Mouse (Mus musculus): ENCODE results near the gene Pde9a.

The Pde9a gene

DNA sequence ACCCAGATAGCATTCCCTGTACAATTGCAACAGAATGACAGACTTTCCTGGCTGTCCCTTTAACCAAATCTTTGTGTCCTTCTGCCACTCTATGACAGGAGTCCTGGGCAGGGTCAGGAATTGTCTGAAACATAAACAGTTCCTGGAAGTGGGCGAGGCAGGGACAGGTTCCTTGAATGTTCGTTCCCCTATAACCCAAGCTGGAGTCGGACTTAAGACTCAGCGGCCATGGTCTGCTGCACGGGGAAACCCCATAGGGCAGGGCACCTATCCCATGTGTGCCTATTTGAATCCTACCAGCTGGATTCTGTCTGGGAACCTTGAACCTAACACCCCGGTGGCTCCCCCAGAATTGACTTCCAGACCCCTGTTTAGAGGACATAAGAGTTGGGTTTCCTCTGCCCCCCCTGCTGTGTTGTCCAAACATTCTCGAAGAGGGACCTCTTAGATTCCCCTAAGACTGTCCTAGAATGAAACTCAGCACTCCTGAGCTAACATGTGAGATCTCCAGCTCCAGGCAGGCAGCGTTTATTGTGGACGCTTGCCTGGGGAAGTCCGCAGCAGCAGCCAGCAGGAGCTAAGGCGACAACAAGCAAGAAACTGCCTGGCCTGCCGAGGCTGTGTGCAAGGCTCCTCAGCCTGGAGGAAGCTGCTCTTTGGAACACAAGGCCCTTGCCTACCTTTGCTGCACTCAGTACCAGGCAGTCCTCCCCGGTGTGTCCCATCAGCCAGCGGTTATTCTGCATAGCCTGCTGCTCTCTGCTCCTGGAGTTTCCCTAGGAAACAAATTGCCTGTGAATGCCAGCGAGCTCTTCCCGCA, 48.2 kb downstream of the Pde9a start:
- no peak for DNase-seq

DNA sequence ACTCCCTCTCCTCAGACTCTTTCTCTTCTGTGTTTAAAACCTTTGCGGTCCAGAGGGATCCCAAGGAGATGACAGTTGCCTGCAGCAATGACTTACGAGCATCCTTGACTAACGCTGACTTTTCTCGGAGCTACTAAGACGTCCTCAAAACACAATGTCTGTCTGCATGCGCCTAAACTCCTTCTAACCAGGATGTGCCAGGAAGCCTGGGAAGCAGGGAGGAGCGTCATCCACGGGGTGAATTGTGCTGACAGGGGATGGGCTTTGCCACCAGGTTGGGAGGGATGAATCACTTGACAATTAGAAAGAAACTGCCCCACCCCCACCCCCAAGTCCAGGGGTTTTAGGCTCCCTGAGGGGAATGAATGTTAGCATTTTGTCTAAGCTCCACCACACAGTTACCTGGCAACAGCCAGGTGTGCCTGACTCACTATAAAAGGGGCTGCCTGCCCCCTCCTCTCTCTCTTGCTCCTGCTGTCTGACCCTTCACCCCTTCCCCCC, 48.9 kb downstream of the Pde9a start:
- no peak for DNase-seq

DNA sequence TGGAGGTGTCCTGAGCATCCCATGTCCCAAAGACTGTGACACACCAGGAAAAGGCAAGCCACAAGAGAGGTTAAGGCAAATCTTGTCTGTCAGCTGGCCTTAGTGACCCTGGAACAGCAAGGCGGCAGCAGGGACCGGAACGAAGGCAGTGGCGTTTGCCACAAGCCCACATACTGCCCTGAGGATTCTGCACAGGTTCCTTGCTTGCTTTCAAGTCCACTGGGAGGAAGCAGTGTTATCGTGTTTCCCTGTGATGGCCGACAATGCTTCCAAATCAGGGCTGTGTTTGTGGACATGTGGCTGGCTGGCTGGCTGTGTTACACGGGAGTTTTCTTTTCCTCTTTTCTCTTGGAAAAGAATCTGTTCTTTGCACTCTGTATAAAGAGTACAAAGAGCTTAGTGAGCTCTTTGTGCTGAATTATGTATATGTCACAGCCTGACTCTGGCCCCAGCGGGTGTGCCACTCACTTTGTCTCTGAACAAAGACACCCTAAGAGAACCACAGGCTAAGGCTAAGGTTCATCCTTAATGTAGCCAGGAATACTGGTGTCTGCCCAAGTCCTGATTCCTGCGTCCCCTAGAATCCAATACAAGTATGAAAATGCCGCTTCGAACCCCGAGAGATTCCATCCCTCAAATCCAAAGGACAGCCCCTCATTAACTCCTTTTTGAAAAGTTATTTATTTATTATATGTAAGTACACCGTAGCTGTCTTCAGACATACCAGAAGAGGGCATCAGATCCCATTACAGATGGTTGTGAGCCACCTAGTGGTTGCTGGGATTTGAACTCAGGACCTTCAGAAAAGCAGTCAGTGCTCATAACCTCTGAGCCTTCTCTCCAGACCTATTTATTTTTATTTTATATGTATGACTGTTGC, 50.2 kb downstream of the Pde9a start:
- no peak for DNase-seq

DNA sequence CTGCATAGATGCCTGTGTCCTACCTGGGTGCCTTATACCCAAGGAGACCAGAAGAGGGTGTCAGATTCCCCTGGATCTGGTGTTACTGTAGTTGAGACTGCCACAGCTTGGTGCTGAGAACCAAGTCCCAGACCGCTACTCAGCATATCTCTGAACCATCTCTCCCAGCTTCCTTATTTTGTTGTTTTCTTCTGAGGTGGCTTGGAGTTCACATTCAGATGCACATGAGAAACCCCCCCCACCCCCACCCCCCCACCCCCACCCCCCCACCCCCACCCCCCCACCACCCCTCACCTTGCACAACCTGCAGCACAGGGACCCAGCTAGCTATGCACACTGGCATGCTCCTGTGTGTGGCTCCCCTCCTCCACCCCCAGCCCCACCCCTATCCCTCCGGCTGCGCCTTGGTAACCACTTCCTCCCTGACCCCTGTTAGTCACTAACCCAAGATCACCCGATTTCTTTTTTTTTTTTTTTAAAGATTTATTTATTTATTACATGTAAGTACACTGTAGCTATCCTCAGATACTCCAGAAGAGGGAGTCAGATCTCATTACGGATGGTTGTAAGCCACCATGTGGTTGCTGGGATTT, 50.9 kb downstream of the Pde9a start:
- DNase-seq, result no peak

DNA sequence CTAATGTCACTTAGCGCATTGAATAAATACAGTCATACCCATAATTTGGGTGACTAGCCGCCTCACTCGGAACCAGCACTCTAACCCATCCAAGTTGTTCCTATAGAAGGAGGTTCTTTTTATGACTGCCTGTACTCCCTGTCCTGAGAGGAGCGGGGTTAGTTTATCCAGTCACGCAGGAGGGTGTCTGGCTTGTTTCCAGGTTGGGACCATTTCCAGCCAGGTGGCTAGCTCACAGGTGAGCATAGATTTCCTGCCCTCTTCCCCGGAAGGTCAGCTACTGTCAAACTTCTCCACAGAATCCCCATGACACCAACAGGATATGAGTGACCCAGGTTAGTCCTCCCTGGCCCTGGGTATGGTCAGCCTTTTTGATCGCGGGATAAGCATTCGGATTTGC, 51.5 kb downstream of the Pde9a start:
- DNase-seq, result no peak

DNA sequence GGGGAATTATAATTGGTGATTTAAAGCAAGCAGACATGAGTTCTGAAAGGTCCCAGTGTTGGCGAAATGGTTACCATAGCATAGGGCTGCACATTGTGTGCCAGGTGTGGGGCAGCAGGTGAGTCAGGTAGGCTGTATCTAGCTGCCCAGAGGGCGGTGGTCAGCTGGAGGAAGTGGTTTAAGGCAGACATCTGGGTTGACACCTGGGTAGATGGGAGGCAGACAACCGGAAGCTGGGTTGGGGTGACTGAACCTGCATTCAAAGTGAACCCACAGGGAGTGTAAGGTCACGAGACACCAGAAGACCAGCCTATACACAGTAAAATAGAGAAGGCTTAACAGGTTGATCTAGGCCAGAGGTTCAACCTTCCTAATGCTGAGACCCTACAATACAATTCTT, 54.0 kb downstream of the Pde9a start:
- peak; percentile 27 to 52 for DNase-seq

DNA sequence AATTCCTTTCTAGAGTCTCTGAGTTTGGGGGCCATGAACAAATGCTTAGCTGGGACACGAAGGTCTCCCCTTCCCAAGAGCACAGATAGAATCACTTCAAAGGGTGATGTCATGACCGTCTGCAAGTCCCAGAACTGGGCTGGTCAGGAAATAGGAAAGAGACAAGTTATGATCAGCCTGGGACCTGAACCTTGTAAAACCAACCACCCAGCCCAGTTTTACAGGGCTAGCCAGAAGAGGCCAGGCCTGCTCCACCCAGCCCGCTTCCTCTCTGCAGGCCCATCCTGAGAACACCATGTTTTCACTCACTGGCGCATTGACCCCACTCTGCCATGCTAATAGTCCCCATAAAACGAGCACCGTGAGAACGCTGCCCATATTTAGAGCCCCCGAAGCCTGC, 56.5 kb downstream of the Pde9a start:
- DNase-seq, result no peak

DNA sequence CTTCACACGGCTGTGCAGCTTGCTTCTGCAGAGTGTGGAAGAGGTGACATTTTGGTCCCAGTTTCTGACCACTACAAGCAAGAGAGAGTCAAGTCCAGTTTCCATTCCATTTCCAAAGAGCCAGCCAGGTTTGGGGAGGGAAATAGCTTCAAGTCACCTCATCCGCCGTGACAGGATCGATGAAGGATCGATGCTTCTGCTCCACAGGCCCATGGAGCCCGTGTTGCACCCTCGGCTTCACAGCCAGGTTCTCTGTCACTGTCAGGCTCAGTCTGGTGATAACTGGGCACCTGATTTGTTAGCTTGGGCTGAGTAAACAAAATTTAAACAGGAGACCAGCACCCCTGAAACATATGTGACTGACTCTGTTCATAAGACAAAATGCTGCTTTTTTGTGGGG, 58.2 kb downstream of the Pde9a start:
- no peak for DNase-seq

DNA sequence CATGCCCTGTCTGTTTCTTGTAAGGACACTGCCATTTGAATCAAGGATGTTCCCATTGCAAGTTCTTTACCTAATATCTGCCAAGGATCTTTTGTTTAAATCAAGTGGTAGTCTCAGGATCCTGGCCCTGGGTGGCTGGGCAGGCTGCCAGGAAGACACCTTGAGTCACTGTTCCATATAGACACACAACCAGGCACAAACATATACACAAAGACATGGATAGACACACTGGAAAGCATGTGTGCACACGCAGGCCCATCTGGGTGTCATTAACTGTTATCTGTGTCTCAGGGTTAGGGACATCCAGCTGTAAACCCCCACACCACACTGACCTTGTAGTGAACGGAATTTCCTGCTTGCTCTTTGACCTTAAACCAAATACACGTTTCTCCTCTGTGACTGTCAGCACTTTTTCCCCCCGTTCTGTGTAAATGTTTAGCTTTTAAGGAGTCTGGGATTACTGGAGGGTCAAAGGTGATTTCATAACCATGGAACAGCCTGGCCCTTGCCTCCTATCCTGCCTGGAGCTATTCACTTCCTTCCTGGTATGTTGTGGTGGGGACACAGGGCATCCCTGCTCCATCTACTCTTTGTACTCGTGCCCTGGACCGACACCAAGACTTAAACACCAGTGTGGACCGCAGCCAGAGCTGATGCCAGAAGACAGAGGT, 59.2 kb downstream of the Pde9a start:
- no peak for DNase-seq

DNA sequence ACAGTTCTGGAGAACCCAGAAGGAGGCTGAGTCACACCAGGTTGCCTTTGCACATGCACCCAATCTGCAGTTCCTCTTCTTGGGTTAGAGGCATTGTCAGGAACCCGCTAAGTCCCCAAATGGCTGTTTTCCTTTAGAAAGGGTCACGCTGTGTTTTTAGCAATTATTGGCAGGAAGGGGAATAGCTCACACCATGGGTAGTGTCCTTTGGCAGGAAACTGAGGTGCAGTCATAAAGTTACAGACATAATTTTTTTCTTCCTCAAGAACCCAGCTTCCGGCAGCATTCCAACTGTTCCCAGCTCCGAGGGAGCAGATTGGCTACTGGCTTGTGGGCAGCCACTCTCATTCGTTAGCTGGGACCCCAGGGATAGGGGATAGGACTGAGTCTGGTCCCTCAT, 61.8 kb downstream of the Pde9a start:
- no peak for DNase-seq

DNA sequence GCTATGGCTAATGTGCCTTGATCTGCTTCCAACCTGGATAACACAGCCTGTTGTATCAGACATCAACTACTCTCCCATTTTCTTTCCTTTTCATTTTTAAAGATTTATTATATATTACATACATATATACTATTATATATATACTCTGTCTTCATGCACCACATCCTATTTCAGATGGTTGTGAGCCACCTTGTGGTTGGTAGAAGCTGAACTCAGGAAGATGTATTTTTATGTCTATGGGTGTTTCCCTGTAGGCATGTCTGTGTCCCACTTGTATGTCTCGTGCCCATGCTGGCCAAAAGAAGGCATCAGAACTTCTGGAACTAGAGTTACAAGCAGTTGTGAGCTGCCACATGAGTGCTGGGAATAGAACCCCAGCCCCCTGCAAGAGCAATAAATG, 62.5 kb downstream of the Pde9a start:
- DNase-seq, result no peak

DNA sequence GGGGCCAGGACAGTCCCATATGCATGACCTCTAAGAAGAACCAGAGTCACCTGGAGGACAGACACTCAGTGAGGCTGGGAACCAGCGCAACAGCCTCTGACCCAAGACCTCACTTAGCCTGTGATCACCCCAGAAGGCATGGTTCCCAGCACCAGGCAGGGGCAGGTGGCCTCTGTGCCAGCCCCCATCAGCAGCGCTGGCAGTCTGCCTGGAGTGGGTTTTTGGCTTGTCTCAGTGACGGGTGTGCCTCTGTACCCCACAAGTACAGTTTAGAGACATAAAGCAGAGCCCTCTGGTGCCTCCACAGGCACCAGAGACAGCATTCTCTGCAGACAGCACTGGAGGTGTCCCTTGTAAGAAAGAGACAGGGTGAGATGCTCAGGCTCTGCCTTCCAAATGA, 64.2 kb downstream of the Pde9a start:
- no peak for DNase-seq

DNA sequence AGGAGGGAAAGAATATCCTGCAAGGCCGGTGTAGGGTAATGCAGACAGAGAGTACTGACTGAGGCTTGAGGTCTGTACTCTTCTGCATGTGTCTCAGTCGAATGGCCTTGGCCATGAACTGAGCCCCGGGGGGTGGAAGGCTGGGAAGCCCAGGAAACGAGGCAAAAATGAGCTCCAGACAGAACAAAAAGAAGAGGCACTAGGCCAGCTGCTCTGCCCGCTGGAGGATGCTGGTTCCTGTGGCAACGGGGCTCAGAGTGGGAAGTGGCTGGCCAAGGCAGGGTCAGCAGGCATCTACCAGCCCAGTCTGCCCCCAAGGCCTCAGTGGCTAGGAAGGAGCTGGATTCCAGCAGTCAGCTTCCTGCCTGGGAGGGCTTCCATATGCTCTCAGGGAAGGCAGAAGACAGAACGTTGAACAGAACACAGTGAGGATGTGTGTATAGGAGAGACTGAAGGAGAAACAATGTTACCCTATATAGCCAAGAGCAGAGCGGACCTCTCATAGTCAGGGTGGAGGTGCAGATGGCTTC, 65.2 kb downstream of the Pde9a start:
- no peak for DNase-seq

DNA sequence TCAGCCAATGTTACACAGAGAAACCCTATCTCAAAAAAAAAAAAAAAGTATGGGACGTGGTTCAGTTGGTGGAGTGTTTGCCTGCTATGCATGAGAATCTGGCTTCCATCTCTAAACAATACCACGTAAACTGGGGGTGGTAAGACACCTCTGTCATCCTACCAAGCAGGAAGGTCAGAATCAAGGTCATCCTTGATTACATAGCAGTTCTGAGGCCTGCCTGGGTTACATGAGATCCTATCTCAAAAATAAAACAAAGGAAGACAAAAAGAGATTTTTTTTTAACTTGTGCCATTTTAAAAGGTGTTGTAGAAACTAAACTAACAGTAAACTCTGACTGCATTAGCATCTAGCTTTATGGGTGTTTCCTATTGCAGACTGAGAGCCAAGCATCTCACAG, 66.8 kb downstream of the Pde9a start:
- DNase-seq, result no peak

DNA sequence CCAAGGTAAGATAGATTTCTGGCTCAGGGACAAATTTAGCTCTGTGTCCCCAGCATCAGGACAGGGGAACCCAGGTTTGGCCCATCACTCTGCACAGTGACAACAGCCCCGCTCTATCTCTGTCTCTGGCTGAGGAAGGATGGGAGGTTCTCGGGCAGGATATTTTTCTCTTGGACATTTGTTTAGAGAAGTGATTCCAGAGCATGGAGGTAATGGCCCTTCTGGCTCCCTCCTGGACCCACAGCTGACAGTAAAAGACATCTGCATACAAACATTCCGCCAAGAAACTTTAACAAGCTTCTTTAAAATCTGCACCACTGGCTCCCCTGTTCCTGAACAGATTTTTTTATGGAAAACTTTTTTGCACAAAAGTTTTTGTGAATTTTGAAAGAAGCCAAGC, 67.5 kb downstream of the Pde9a start:
- no peak for DNase-seq

DNA sequence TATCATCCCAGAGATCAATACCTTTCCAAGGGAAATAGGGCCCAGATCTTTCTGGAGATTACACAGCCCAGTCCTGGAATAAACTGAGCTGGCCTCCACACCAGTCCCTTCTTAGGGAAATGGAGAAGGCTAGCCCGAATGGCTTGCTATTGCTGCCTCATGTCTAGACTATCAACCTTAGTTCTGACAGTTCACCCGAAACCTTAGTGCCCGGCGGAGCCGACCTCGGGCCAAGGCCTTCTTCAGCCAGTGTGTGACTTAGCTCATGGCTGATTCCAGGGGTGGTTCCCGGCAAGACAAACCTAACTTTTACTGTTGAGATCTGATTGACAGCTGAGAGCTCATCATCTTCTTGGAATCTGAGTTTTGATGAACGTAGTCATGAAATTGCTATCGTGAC, 68.0 kb downstream of the Pde9a start:
- DNase-seq, result no peak

DNA sequence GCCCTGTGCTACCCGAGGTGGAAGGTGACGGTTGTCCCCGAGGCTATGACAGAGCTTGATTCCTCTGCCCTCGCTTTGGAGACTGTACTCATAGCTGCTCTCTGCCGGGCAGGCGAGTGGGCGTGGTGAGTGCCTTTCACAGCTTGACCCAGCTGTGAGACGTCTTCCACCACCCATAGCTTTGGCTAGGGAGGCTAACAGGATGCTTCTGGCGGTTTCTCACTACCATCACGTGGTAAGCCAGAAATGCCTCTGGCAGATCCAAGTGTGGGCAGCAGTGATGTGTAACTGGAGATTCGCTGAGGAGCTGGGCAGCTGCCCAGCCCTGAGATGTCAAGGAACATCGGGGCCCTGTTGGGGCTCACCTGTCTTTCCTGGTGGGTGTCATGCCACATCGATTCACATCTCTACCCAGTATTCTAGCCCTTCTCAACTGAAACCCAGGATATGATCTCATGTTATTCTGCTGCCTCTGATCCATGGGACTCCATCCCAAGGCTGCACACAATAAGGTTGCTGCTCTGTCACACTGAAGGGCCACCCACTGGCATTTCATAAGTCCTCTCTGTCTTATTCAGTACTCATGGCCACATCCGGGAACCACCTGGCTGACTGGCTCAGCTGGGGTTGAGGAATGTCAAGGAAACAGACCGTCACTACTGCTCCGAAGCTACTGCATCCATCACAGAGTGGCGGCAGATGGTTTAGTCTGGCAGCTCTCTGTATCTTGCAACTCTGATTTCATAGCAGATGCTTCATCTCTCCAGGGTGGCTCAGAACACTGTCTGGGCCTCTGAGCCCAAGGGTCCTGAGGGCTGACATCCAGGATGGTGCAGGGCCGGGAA, 70.9 kb downstream of the Pde9a start:
- DNase-seq, result no peak

DNA sequence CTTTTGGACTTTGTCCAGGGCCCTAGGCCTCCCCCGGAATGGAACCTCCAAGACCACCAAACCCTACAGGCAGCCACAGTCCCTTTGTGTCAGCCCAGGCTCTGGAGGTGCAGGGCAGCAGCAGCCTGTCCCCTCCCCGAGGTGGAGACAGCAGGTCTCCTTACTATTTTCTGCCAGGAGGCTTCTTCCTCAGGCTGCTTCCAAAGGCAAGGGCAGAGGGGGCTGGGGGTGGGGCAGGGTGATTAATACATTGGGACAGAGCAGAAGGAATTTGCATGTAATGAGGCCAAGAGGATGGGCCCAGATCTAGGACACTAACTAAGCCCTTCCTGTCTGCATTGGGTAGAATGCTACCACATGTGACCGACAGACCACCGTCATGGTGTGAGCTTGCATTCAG, 74.4 kb downstream of the Pde9a start:
- no peak for DNase-seq

DNA sequence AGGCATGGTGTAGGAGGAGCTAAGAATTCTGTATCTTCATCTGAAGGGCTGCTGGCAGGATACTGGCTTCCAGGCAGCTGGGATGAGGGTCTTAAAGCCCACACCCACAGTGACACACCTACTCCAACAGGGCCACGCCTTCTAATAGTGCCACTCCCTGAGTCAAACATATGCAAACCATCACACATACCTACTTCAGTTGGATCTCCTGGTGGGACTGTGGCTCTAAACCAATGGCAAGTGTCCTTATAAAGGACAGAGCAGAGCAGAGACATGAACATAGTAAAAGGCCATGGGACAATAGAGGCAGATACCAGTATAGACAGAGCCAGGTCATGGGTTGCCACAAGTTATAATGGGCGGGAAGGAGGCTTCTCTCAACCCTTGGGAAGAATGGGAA, 76.5 kb downstream of the Pde9a start:
- no peak for DNase-seq

DNA sequence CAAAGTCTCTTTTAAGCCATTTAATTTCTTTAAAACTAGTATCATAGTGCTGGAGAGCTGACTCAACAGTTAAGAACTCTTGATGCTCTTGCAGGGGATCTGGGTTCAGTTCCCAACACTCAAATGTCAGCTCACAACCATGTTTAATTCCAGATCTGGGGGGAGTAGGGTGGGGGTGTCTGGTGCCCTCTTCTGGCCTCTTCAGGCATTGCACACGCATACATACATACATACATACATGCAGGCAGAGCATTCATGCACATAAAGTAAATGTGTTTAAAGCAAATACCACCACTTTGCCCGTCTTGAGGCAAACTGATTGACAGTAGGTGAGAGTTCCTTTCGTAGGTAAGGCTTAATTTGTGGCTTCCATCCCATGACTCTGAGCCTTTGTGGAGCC, 80.8 kb downstream of the Pde9a start:
- DNase-seq, result no peak

DNA sequence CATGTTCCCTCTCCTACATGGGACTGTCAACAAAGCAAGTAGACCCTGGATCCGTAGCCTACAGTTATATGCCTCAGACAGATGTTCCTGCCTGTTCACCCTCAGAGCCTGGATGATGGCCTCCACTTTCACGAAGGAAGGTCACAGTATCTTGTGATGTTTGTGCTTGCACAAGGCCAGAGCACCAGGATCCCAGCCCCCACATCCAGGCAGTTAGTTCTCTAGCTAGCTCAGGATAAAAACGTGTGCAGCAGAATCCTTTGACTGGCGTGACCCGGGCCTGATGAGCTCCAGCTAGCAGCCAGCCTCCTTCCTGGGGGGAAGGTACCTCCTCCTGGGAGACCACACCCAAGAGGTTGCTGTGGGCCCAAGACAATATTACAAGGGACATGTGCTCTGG, 82.5 kb downstream of the Pde9a start:
- no peak for DNase-seq

All from thymus, postnatal 36 days (tissue).